Mouse (Mus musculus) C2C12 (cell line): ENCODE data around the gene Gde1.

Experiments
- CTCF ChIP-seq: IDR thresholded peaks from one replicate; pipeline ENCODE4 v1.5.1; 2011; ENCODE audit not compliant: control insufficient read depth, insufficient read depth, insufficient read length
- MYOG ChIP-seq: IDR thresholded peaks from one replicate; pipeline ENCODE4 v1.6.1; 2011; ENCODE audit not compliant: control insufficient read depth, insufficient read length; ENCODE audit errors: extremely low read depth
- USF1 ChIP-seq: IDR thresholded peaks from one replicate; pipeline ENCODE4 v1.6.1; 2011; ENCODE audit warnings: low read depth, mild to moderate bottlenecking, control low read depth, moderate library complexity

DNA sequence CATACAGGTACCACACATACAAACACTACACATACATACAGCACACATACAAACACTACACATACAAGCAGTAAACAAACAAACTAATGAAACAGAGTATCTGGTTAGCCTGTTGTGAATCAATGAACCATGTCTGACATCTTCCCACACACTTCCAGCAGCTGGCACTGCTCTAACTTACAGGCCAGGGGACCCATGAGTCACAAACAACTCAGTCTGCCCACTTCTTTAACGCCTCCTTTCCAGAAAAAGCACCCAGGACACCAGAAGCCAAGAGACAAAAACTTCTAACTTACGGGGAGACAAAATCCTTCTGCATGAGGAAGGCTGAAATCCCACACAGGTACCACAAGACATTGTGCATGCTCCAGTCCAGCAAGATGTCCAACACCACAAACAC lies 14.3 kb downstream of the Gde1 start:
- TF ChIP-seq CTCF (no peak), USF1 (no peak), MYOG (no peak)
